9 mouse cellular contexts compared by ENCODE assay signal in genomic region chr4:147432443-147432790, GRCm38 (mm10). TPM values are rescaled to one million over a fixed set of nuclear protein-coding genes. Genes with fewer than 3 reads are reported as not detected.
DNase-seq lines count a peak whose midpoint lies in the region; ATAC-seq lines count a peak whose summit lies in the region.
"Had no signal": no experiment of that assay in that cellular context is flagged by ENCODE, and none has a peak within 500 bp of the region (broad histone marks: within the 10 kb centered on the region; RNA-seq: fewer than 3 reads in every experiment).

No protein-coding gene starts in this region.

- WGBS in forebrain, embryonic 10.5 days = 94% methylated on average over 1 of the region's 1 CpGs
- 94% methylated on average over 1 of the region's 1 CpGs for WGBS in forebrain, embryonic 14.5 days
- WGBS in lung, embryonic 16.5 days = 80% methylated on average over 1 of the region's 1 CpGs
- 87% methylated on average over 1 of the region's 1 CpGs for WGBS in limb, embryonic 15.5 days
- WGBS in stomach, embryonic 14.5 days = 85% methylated on average over 1 of the region's 1 CpGs

- DNase-seq in forebrain, embryonic 10.5 days (ENCODE audit: extremely low spot score, low spot score) = peak; percentile 27
- no peak for DNase-seq in forebrain, embryonic 14.5 days (ENCODE audit: low spot score)
- DNase-seq in lung, postnatal 36 days = no peak
- no peak for DNase-seq in layer of hippocampus, postnatal 36 days
- no peak for DNase-seq in adrenal gland, adult 18-20 months (ENCODE audit: low spot score in 2 of 2)

- no peak overlapping the region for H3K4me3 ChIP-seq in forebrain, embryonic 10.5 days
- H3K4me3 ChIP-seq in forebrain, embryonic 14.5 days (ENCODE audit: low read depth, low read length) = no peak overlapping the region
- H3K4me3 ChIP-seq in lung, embryonic 16.5 days (ENCODE audit: low read length) = no peak overlapping the region
- H3K4me3 ChIP-seq in limb, embryonic 15.5 days = no peak overlapping the region
- no peak overlapping the region for H3K4me3 ChIP-seq in stomach, embryonic 14.5 days (ENCODE audit: low read depth, low read length)
- H3K4me3 ChIP-seq: left cerebral cortex, adult 2 months had no signal

- H3K36me3 ChIP-seq in forebrain, embryonic 10.5 days (replicated peaks) = no peaks in the 10 kb centered on the region
- H3K36me3 ChIP-seq in forebrain, embryonic 14.5 days (ENCODE audit: control insufficient read depth, insufficient read depth, low read length) = no peaks in the 10 kb centered on the region
- no peaks in the 10 kb centered on the region for H3K36me3 ChIP-seq in lung, embryonic 16.5 days (ENCODE audit: control insufficient read depth, insufficient read depth, low read length)
- H3K36me3 ChIP-seq in limb, embryonic 15.5 days = no peaks in the 10 kb centered on the region
- H3K36me3 ChIP-seq in stomach, embryonic 14.5 days (ENCODE audit: control insufficient read depth, insufficient read depth, low read length) = no peaks in the 10 kb centered on the region

- no peak overlapping the region for H3K4me2 ChIP-seq in forebrain, embryonic 14.5 days (ENCODE audit: low read length)
- H3K4me2 ChIP-seq in lung, embryonic 16.5 days (ENCODE audit: low read depth, low read length) = no peak overlapping the region
- no peak overlapping the region for H3K4me2 ChIP-seq in limb, embryonic 15.5 days
- no peak overlapping the region for H3K4me2 ChIP-seq in stomach, embryonic 14.5 days (replicated peaks; ENCODE audit: low read depth, low read length)

- no peaks in the 10 kb centered on the region for H3K27me3 ChIP-seq in forebrain, embryonic 10.5 days (ENCODE audit: poor library complexity, severe bottlenecking)
- no peaks in the 10 kb centered on the region for H3K27me3 ChIP-seq in forebrain, embryonic 14.5 days (replicated peaks; ENCODE audit: control insufficient read depth, insufficient read depth, low read length)
- no peaks in the 10 kb centered on the region for H3K27me3 ChIP-seq in lung, embryonic 16.5 days (ENCODE audit: control insufficient read depth, insufficient read depth, low read depth, low read length)
- H3K27me3 ChIP-seq in limb, embryonic 15.5 days = no peaks in the 10 kb centered on the region
- no peaks in the 10 kb centered on the region for H3K27me3 ChIP-seq in stomach, embryonic 14.5 days (ENCODE audit: control insufficient read depth, insufficient read depth, low read length)

- no peak overlapping the region for H3K27ac ChIP-seq in forebrain, embryonic 10.5 days
- H3K27ac ChIP-seq in forebrain, embryonic 14.5 days (ENCODE audit: low read depth, low read length) = no peak overlapping the region
- H3K27ac ChIP-seq in lung, embryonic 16.5 days (ENCODE audit: low read length) = no peak overlapping the region
- H3K27ac ChIP-seq in limb, embryonic 15.5 days = no peak overlapping the region
- no peak overlapping the region for H3K27ac ChIP-seq in stomach, embryonic 14.5 days (ENCODE audit: low read length)
- H3K27ac ChIP-seq: left cerebral cortex, adult 2 months had no signal

- peaks cover 47% of the 10 kb centered on the region for H3K9me3 ChIP-seq in forebrain, embryonic 10.5 days
- H3K9me3 ChIP-seq in forebrain, embryonic 14.5 days (replicated peaks; ENCODE audit: control insufficient read depth, low read length) = peaks cover 50% of the 10 kb centered on the region
- peaks cover 35% of the 10 kb centered on the region for H3K9me3 ChIP-seq in lung, embryonic 16.5 days (ENCODE audit: control insufficient read depth, low read length)
- H3K9me3 ChIP-seq in limb, embryonic 15.5 days = peaks cover 32% of the 10 kb centered on the region
- peaks cover 28% of the 10 kb centered on the region for H3K9me3 ChIP-seq in stomach, embryonic 14.5 days (ENCODE audit: control insufficient read depth, low read depth, low read length)

- H3K9ac ChIP-seq in forebrain, embryonic 14.5 days (ENCODE audit: low read length) = no peak overlapping the region
- H3K9ac ChIP-seq in lung, embryonic 16.5 days (ENCODE audit: low read length) = no peak overlapping the region
- no peak overlapping the region for H3K9ac ChIP-seq in limb, embryonic 15.5 days
- H3K9ac ChIP-seq in stomach, embryonic 14.5 days (replicated peaks; ENCODE audit: low read depth, low read length) = no peak overlapping the region

- H3K4me1 ChIP-seq in forebrain, embryonic 10.5 days = no peaks in the 10 kb centered on the region
- no peaks in the 10 kb centered on the region for H3K4me1 ChIP-seq in forebrain, embryonic 14.5 days (ENCODE audit: control insufficient read depth, insufficient read depth, low read length)
- H3K4me1 ChIP-seq in lung, embryonic 16.5 days (replicated peaks; ENCODE audit: control insufficient read depth, insufficient read depth, low read length) = no peaks in the 10 kb centered on the region
- H3K4me1 ChIP-seq in limb, embryonic 15.5 days = no peaks in the 10 kb centered on the region
- H3K4me1 ChIP-seq in stomach, embryonic 14.5 days (ENCODE audit: control insufficient read depth, insufficient read depth, low read length) = no peaks in the 10 kb centered on the region

- ATAC-seq in forebrain, embryonic 14.5 days = no peak
- ATAC-seq in lung, embryonic 16.5 days (ENCODE audit: low read depth) = peak; percentile 37
- ATAC-seq in limb, embryonic 15.5 days (ENCODE audit: insufficient number of reproducible peaks, low FRiP score, low TSS enrichment, low read depth) = peak; percentile 15
- peak; percentile 10 for ATAC-seq in stomach, embryonic 14.5 days (ENCODE audit: insufficient number of reproducible peaks, insufficient read depth, low FRiP score, low read depth)

RNA-seq across cellular contexts. Expression of gene Zfp982, which starts 59.8 kb away (rescaled TPM):
- polyA plus RNA-seq in forebrain, embryonic 10.5 days (2016; fragmentation: Nextera tagmentation; extraction: Ambion mirVana) = 6.4 and 10.5 TPM in 2 replicates
- 1.8 and 2.7 TPM in 2 replicates for polyA plus RNA-seq in forebrain, embryonic 14.5 days (2014; fragmentation: Nextera tagmentation; extraction: Ambion mirVana)
- 3.7 and 4.7 TPM in 2 replicates for polyA plus RNA-seq in lung, embryonic 16.5 days (2015; fragmentation: Nextera tagmentation; extraction: Ambion mirVana)
- 5.6 TPM in 2 replicates for polyA plus RNA-seq in limb, embryonic 15.5 days (2015; fragmentation: Nextera tagmentation; extraction: Ambion mirVana)
- 8.1 and 8.3 TPM in 2 replicates for polyA plus RNA-seq in stomach, embryonic 14.5 days (2014; fragmentation: Nextera tagmentation; extraction: Ambion mirVana)
- total RNA-seq in layer of hippocampus, postnatal 36 days (2021) = 1 to 10 TPM; 3.1 to 3.5 TPM
- total RNA-seq in adrenal gland, adult 18-20 months (2021) = 10 to 100 TPM; 13.8 to 17.2 TPM
